In genomic region chr11:70234497-70234896, GRCm38 (mm10) we compare ENCODE assay signal across 14 mouse cellular contexts. TPM values are rescaled to one million over a fixed set of nuclear protein-coding genes. Genes with fewer than 3 reads are reported as not detected.
A peak's percentile ranks its signal among the peaks of the same experiment; 100 is the strongest.
DNase-seq lines count a peak whose midpoint lies in the region; ATAC-seq and TF ChIP-seq lines count a peak whose summit lies in the region.
"Had no signal": no experiment of that assay in that cellular context is flagged by ENCODE, and none has a peak within 500 bp of the region (broad histone marks: within the 10 kb centered on the region; RNA-seq: fewer than 3 reads in every experiment).

No protein-coding gene starts in this region.

- no peaks in the 10 kb centered on the region for H3K9me3 ChIP-seq in heart, embryonic 15.5 days (replicated peaks)
- H3K9me3 ChIP-seq in lung, embryonic 14.5 days (ENCODE audit: low read depth, low read length), result no peaks in the 10 kb centered on the region
- no peaks in the 10 kb centered on the region for H3K9me3 ChIP-seq in E14TG2a.4 (ENCODE audit: low read length)
- H3K9me3 ChIP-seq: hindbrain, embryonic 15.5 days; limb, embryonic 15.5 days; neural tube, embryonic 12.5 days had no signal

- peak overlapping the region; percentile 22; the same call in 1 of the 2 replicates for H3K27ac ChIP-seq in heart, embryonic 15.5 days
- peak overlapping the region; percentile 49; the same call in 1 of the 2 replicates for H3K27ac ChIP-seq in lung, embryonic 14.5 days (ENCODE audit: low read depth)
- H3K27ac ChIP-seq in cortical plate, adult 2 months (ENCODE audit: insufficient read depth, low read length), result 0 out of 2 replicates have a peak overlapping the region, but pooled peaks have one; percentile 18
- H3K27ac ChIP-seq: hindbrain, embryonic 15.5 days; neural tube, embryonic 12.5 days had no signal

- no peak overlapping the region for H3K4me2 ChIP-seq in heart, embryonic 15.5 days
- H3K4me2 ChIP-seq in lung, embryonic 14.5 days, result peak overlapping the region; percentile 64; the same call in 1 of the 2 replicates
- H3K4me2 ChIP-seq: hindbrain, embryonic 15.5 days; limb, embryonic 15.5 days; midbrain, embryonic 11.5 days; neural tube, embryonic 12.5 days had no signal

- H3K4me1 ChIP-seq in heart, embryonic 15.5 days (replicated peaks), result peaks cover 46% of the 10 kb centered on the region
- peaks cover 4% of the 10 kb centered on the region for H3K4me1 ChIP-seq in lung, embryonic 14.5 days (ENCODE audit: insufficient read depth)
- peaks cover 87% of the 10 kb centered on the region for H3K4me1 ChIP-seq in E14TG2a.4 (replicated peaks; ENCODE audit: low read depth, low read length)
- 0 out of 2 replicates have a peak, but pooled peaks cover 3% of the 10 kb centered on the region for H3K4me1 ChIP-seq in cortical plate, adult 2 months (ENCODE audit: control insufficient read depth, insufficient read depth, low read length)

- TF ChIP-seq POLR2A in cortical plate, adult 2 months (IDR thresholded peaks at IDR 0.05; ENCODE audit: extremely low read depth, insufficient read depth, low read length), result no peak

- no peak for ATAC-seq in heart, embryonic 15.5 days (replicated peaks; ENCODE audit: insufficient number of reproducible peaks, insufficient read depth, low FRiP score, low read depth)
- no peak for ATAC-seq in lung, embryonic 14.5 days (ENCODE audit: insufficient read depth)

- peaks cover 13% of the 10 kb centered on the region; the same call in 1 of the 2 replicates for H3K36me3 ChIP-seq in heart, embryonic 15.5 days
- peaks cover 15% of the 10 kb centered on the region for H3K36me3 ChIP-seq in lung, embryonic 14.5 days (ENCODE audit: insufficient read depth)
- peaks cover 27% of the 10 kb centered on the region for H3K36me3 ChIP-seq in E14TG2a.4 (ENCODE audit: insufficient read depth, low read length)

- 76% methylated on average over 8 of the region's 8 CpGs for WGBS in heart, embryonic 15.5 days
- 76% methylated on average over 8 of the region's 8 CpGs for WGBS in lung, embryonic 14.5 days

- no peak for TF ChIP-seq CTCF in lung, embryonic 14.5 days (IDR thresholded peaks at IDR 0.05; ENCODE audit: low read depth)
- TF ChIP-seq CTCF in E14TG2a.4 (conservative IDR thresholded peaks at IDR 0.05; ENCODE audit: low read length), result no peak
- no peak for TF ChIP-seq CTCF in cortical plate, adult 2 months (IDR thresholded peaks at IDR 0.05; ENCODE audit: extremely low read depth, insufficient read depth, low read length)

- H3K27me3 ChIP-seq in heart, embryonic 15.5 days, result peaks cover 9% of the 10 kb centered on the region
- peaks cover 8% of the 10 kb centered on the region for H3K27me3 ChIP-seq in lung, embryonic 14.5 days (ENCODE audit: insufficient read depth, low read length)
- peaks cover 9% of the 10 kb centered on the region for H3K27me3 ChIP-seq in E14TG2a.4 (ENCODE audit: insufficient read depth, low read length)

- intact Hi-C loops in heart, postnatal 25 days (cut with DNase I), result no loop called here

- H3K9ac ChIP-seq in heart, embryonic 15.5 days, result no peak overlapping the region
- no peak overlapping the region for H3K9ac ChIP-seq in lung, embryonic 14.5 days
- H3K9ac ChIP-seq: hindbrain, embryonic 15.5 days; limb, embryonic 15.5 days; neural tube, embryonic 12.5 days had no signal

- H3K4me3 ChIP-seq in heart, embryonic 15.5 days, result no peak overlapping the region
- H3K4me3 ChIP-seq in lung, embryonic 14.5 days (ENCODE audit: low read depth, low read length), result no peak overlapping the region
- H3K4me3 ChIP-seq in E14TG2a.4 (replicated peaks; ENCODE audit: low read length), result peak overlapping the region; percentile 73
- no peak overlapping the region for H3K4me3 ChIP-seq in cortical plate, adult 2 months (ENCODE audit: insufficient read depth, low read length)
- H3K4me3 ChIP-seq: hindbrain, embryonic 15.5 days; limb, embryonic 15.5 days; neural tube, embryonic 12.5 days had no signal

- no peak for DNase-seq in heart, postnatal 25 days (ENCODE audit: low spot score)
- no peak for DNase-seq in lung, embryonic 14.5 days
- DNase-seq in lung, postnatal 4 days, result no peak
- DNase-seq in embryo, embryonic 10 days (ENCODE audit: low spot score), result no peak
- DNase-seq: adrenal gland, postnatal 14 days; right cerebral cortex, adult 18-20 months; thymus, postnatal 4 days had no signal

RNA-seq across cellular contexts. Expression of gene 0610010K14Rik, which starts 3.2 kb away (rescaled TPM):
- polyA plus RNA-seq in heart, embryonic 15.5 days (2015; fragmentation: Nextera tagmentation; extraction: Ambion mirVana), result 107 and 113 TPM in 2 replicates
- total RNA-seq in heart, postnatal 25 days (2021), result 10 to 100 TPM; 31.4 to 36.7 TPM
- 180 and 198 TPM in 2 replicates for polyA plus RNA-seq in lung, embryonic 14.5 days (2014; fragmentation: Nextera tagmentation; extraction: Ambion mirVana)
- polyA plus RNA-seq in cortical plate, adult 2 months (2012; rRNA removed), result 65.5 and 68.4 TPM in 2 replicates

RNA-seq across cellular contexts. Expression of gene Bcl6b, which starts 4.9 kb away (rescaled TPM):
- 18.1 and 19.8 TPM in 2 replicates for polyA plus RNA-seq in heart, embryonic 15.5 days (2015; fragmentation: Nextera tagmentation; extraction: Ambion mirVana)
- 10 to 100 TPM; 20.0 to 22.3 TPM for total RNA-seq in heart, postnatal 25 days (2021)
- polyA plus RNA-seq in lung, embryonic 14.5 days (2014; fragmentation: Nextera tagmentation; extraction: Ambion mirVana), result 30.3 and 30.9 TPM in 2 replicates
- 1.2 and 1.4 TPM in 2 replicates for polyA plus RNA-seq in cortical plate, adult 2 months (2012; rRNA removed)

RNA-seq across cellular contexts. Expression of gene Gm21988, which starts 5.1 kb away (rescaled TPM):
- polyA plus RNA-seq in heart, embryonic 15.5 days (2015; fragmentation: Nextera tagmentation; extraction: Ambion mirVana), result 7.3 and 10.3 TPM in 2 replicates
- 1 to 10 TPM; 2.1 to 2.3 TPM for total RNA-seq in heart, postnatal 25 days (2021)
- polyA plus RNA-seq in lung, embryonic 14.5 days (2014; fragmentation: Nextera tagmentation; extraction: Ambion mirVana), result 9.3 and 10.8 TPM in 2 replicates
- polyA plus RNA-seq in cortical plate, adult 2 months (2012; rRNA removed), result 10.0 and 10.4 TPM in 2 replicates

RNA-seq across cellular contexts. Expression of gene Rnasek, which starts 5.1 kb away (rescaled TPM):
- polyA plus RNA-seq in heart, embryonic 15.5 days (2015; fragmentation: Nextera tagmentation; extraction: Ambion mirVana), result 198 and 215 TPM in 2 replicates
- total RNA-seq in heart, postnatal 25 days (2021), result 100 to 1,000 TPM in 1 of 2 experiments, 10 to 100 TPM in 1; 87.9 to 103 TPM
- 135 and 140 TPM in 2 replicates for polyA plus RNA-seq in lung, embryonic 14.5 days (2014; fragmentation: Nextera tagmentation; extraction: Ambion mirVana)
- 330 and 337 TPM in 2 replicates for polyA plus RNA-seq in cortical plate, adult 2 months (2012; rRNA removed)

RNA-seq across cellular contexts. Expression of gene Slc16a13, which starts 13.6 kb away (rescaled TPM):
- 4.5 and 5.2 TPM in 2 replicates for polyA plus RNA-seq in heart, embryonic 15.5 days (2015; fragmentation: Nextera tagmentation; extraction: Ambion mirVana)
- total RNA-seq in heart, postnatal 25 days (2021), result 1 to 10 TPM; 4.2 to 4.8 TPM
- polyA plus RNA-seq in lung, embryonic 14.5 days (2014; fragmentation: Nextera tagmentation; extraction: Ambion mirVana), result 4.4 and 6.2 TPM in 2 replicates
- polyA plus RNA-seq in cortical plate, adult 2 months (2012; rRNA removed), result 6.2 and 6.3 TPM in 2 replicates
